13 mouse cellular contexts compared by ENCODE assay signal in the genomic region with DNA sequence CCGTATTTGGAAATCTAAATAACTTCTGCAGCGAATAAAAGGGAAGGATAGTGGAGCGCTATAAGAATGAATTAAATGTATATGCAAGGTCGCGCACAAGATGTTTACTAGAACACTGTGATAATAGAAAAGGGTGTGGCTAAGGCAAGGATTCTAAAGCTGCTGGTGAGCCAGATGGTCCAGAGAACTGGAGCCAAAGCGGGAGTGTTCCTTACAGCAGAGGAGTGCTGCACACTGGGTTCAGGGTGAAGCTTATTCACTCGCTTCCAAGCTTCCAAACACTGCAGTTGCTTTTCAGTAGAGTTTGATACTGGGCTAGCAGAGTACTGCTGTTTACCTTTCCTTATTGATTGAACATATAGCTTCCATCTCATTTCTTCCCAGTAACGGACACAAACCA. TPM values are rescaled to one million over a fixed set of nuclear protein-coding genes. Genes with fewer than 3 reads are reported as not detected.
DNase-seq lines count a peak whose midpoint lies in the region; TF ChIP-seq lines count a peak whose summit lies in the region.
"Had no signal": no experiment of that assay in that cellular context is flagged by ENCODE, and none has a peak within 500 bp of the region (broad histone marks: within the 10 kb centered on the region; RNA-seq: fewer than 3 reads in every experiment).

No protein-coding gene starts in this region.

- peak overlapping the region; percentile 16; the same call in 1 of the 2 replicates for H3K27ac ChIP-seq in cerebellum, adult 2 months (ENCODE audit: insufficient read depth, low read length)
- H3K27ac ChIP-seq: hindbrain, embryonic 15.5 days; midbrain, embryonic 12.5 days; stomach, postnatal 0 days had no signal

- WGBS in cerebellum, adult 2 months = 42% methylated on average over 8 of the region's 8 CpGs

- peak; percentile 21; the same call in 1 of the 2 replicates for TF ChIP-seq POLR2A in cerebellum, adult 2 months (IDR thresholded peaks at IDR 0.05; ENCODE audit: borderline replicate concordance, insufficient read depth, low read length)

- TF ChIP-seq CTCF in cerebellum, adult 2 months (IDR thresholded peaks at IDR 0.05; ENCODE audit: borderline replicate concordance, insufficient read depth, low read depth, low read length) = no peak

- no peak overlapping the region for H3K4me3 ChIP-seq in cerebellum, adult 2 months (replicated peaks; ENCODE audit: insufficient read depth, low read depth, low read length)
- H3K4me3 ChIP-seq: hindbrain, embryonic 15.5 days; midbrain, embryonic 12.5 days had no signal

- H3K27me3 ChIP-seq in cerebellum, adult 2 months (ENCODE audit: control insufficient read depth, insufficient read depth, low read length) = no peaks in the 10 kb centered on the region
- H3K27me3 ChIP-seq: hindbrain, embryonic 15.5 days; midbrain, embryonic 12.5 days had no signal

- DNase-seq in heart, adult 11 months = peak; percentile 51
- no peak for DNase-seq in heart, adult 18-20 months
- DNase-seq in urinary bladder, postnatal 14 days (ENCODE audit: low spot score) = peak; percentile 5
- DNase-seq in urinary bladder, adult 2 months (ENCODE audit: low spot score) = no peak
- peak; percentile 48 to 64 for DNase-seq in cerebellum, adult 2 months
- no peak for DNase-seq in kidney, adult 11 months
- no peak for DNase-seq in natural killer cell, adult 2 months (ENCODE audit: low spot score in 2 of 2)
- DNase-seq: adrenal gland, postnatal 36 days; kidney, adult 8-10 months; thymus, postnatal 4 days had no signal

- peaks cover 3% of the 10 kb centered on the region; the same call in 1 of the 2 replicates for H3K4me1 ChIP-seq in cerebellum, adult 2 months (ENCODE audit: control insufficient read depth, insufficient read depth, low read length)
- H3K4me1 ChIP-seq: hindbrain, embryonic 15.5 days had no signal

RNA-seq across cellular contexts. Expression of a gene that starts 14.5 kb away (rescaled TPM):
- total RNA-seq in heart, adult 18-20 months (2021) = 1 to 10 TPM; 2.0 to 2.6 TPM
- polyA plus RNA-seq in urinary bladder, adult 2 months (2012; rRNA removed) = 38.1 and 45.9 TPM in 2 replicates
- polyA plus RNA-seq in cerebellum, adult 2 months (2012; rRNA removed) = 116 and 124 TPM in 2 replicates

Comparison
In these comparisons a context has a peak if more than half of its experiments do, and no peak if none do; other contexts are left out.
1. DNase-seq: peak in heart, adult 11 months (single experiment), urinary bladder, postnatal 14 days (single experiment) and cerebellum, adult 2 months (2 of 2); none in heart, adult 18-20 months (0 of 2), urinary bladder, adult 2 months (single experiment), kidney, adult 11 months (single experiment) and natural killer cell, adult 2 months (0 of 2).